ENCODE assay signal across 11 mouse cellular contexts in genomic region chr6:137542231-137543152, GRCm38 (mm10).
A peak's percentile ranks its signal among the peaks of the same experiment; 100 is the strongest.
DNase-seq lines count a peak whose midpoint lies in the region; ATAC-seq and TF ChIP-seq lines count a peak whose summit lies in the region.
"Had no signal": no experiment of that assay in that cellular context is flagged by ENCODE, and none has a peak within 500 bp of the region (broad histone marks: within the 10 kb centered on the region; RNA-seq: fewer than 3 reads in every experiment).

No protein-coding gene starts in this region.

- H3K9ac ChIP-seq in embryonic facial prominence, embryonic 14.5 days (ENCODE audit: low read depth, low read length) = 0 out of 2 replicates have a peak overlapping the region, but pooled peaks have one; percentile 3
- H3K9ac ChIP-seq in hindbrain, postnatal 0 days (replicated peaks; ENCODE audit: low read length) = no peak overlapping the region
- H3K9ac ChIP-seq in neural tube, embryonic 14.5 days (replicated peaks; ENCODE audit: low read depth, low read length) = no peak overlapping the region
- H3K9ac ChIP-seq: liver, embryonic 15.5 days had no signal

- TF ChIP-seq CTCF in layer of hippocampus, adult 2 months (conservative IDR thresholded peaks at IDR 0.05) = no peak
- TF ChIP-seq CTCF in hindbrain, postnatal 0 days (IDR thresholded peaks at IDR 0.05; ENCODE audit: low read depth) = no peak

- H3K9me3 ChIP-seq in embryonic facial prominence, embryonic 14.5 days (ENCODE audit: control insufficient read depth, low read length) = no peaks in the 10 kb centered on the region
- no peaks in the 10 kb centered on the region for H3K9me3 ChIP-seq in hindbrain, postnatal 0 days (ENCODE audit: low read length)
- no peaks in the 10 kb centered on the region for H3K9me3 ChIP-seq in neural tube, embryonic 14.5 days (ENCODE audit: control insufficient read depth, low read length)
- H3K9me3 ChIP-seq: liver, embryonic 15.5 days had no signal

- DNase-seq in layer of hippocampus, adult 2 months (ENCODE audit: low spot score in 2 of 2) = peak in 1 of 2 experiments; percentile 24
- DNase-seq in layer of hippocampus, adult 9-10 months (ENCODE audit: low spot score) = no peak
- peak; percentile 86 for DNase-seq in embryonic facial prominence, embryonic 14.5 days (ENCODE audit: low spot score)
- peak; percentile 72 for DNase-seq in hindbrain, postnatal 0 days (ENCODE audit: low spot score)
- DNase-seq in kidney, adult 11 months = no peak
- no peak for DNase-seq in right cerebral cortex, adult 2 months (ENCODE audit: low spot score in 2 of 2)
- no peak for DNase-seq in adipocyte (ENCODE audit: low spot score)
- DNase-seq: kidney, adult 18-20 months had no signal

- ATAC-seq in embryonic facial prominence, embryonic 14.5 days (ENCODE audit: low read depth) = peak; percentile 47
- ATAC-seq in hindbrain, postnatal 0 days = peak; percentile 73
- peak; percentile 58; the same call in 1 of the 2 replicates for ATAC-seq in neural tube, embryonic 14.5 days (ENCODE audit: low read depth)
- ATAC-seq: Patski had no signal

- H3K27ac ChIP-seq in layer of hippocampus, adult 2 months = peak overlapping the region; percentile 68
- H3K27ac ChIP-seq in embryonic facial prominence, embryonic 14.5 days (replicated peaks; ENCODE audit: low read depth, low read length) = peak overlapping the region; percentile 67
- H3K27ac ChIP-seq in hindbrain, postnatal 0 days = peak overlapping the region; percentile 60
- no peak overlapping the region for H3K27ac ChIP-seq in neural tube, embryonic 14.5 days (ENCODE audit: low read depth, low read length)
- H3K27ac ChIP-seq: liver, embryonic 15.5 days had no signal

- no peaks in the 10 kb centered on the region for H3K36me3 ChIP-seq in embryonic facial prominence, embryonic 14.5 days (ENCODE audit: control insufficient read depth, insufficient read depth, low read length)
- no peaks in the 10 kb centered on the region for H3K36me3 ChIP-seq in hindbrain, postnatal 0 days (ENCODE audit: insufficient read depth, low read length)
- no peaks in the 10 kb centered on the region for H3K36me3 ChIP-seq in neural tube, embryonic 14.5 days (ENCODE audit: control insufficient read depth, insufficient read depth, low read length)
- H3K36me3 ChIP-seq: liver, embryonic 15.5 days had no signal

- H3K4me2 ChIP-seq in embryonic facial prominence, embryonic 14.5 days (ENCODE audit: low read depth, low read length) = peak overlapping the region; percentile 41
- no peak overlapping the region for H3K4me2 ChIP-seq in hindbrain, postnatal 0 days (ENCODE audit: low read depth, low read length)
- H3K4me2 ChIP-seq in neural tube, embryonic 14.5 days (ENCODE audit: low read depth, low read length) = no peak overlapping the region

- H3K4me1 ChIP-seq in embryonic facial prominence, embryonic 14.5 days (ENCODE audit: control insufficient read depth, insufficient read depth, low read length) = peaks cover 22% of the 10 kb centered on the region
- peaks cover 6% of the 10 kb centered on the region; the same call in 1 of the 2 replicates for H3K4me1 ChIP-seq in hindbrain, postnatal 0 days (ENCODE audit: insufficient read depth, low read length)
- H3K4me1 ChIP-seq in neural tube, embryonic 14.5 days (ENCODE audit: control insufficient read depth, insufficient read depth, low read length) = no peaks in the 10 kb centered on the region

- 7% methylated on average over 10 of the region's 10 CpGs for WGBS in embryonic facial prominence, embryonic 14.5 days
- 6% methylated on average over 10 of the region's 10 CpGs for WGBS in hindbrain, postnatal 0 days
- WGBS in neural tube, embryonic 14.5 days = 12% methylated on average over 10 of the region's 10 CpGs

- no peak overlapping the region for H3K4me3 ChIP-seq in layer of hippocampus, adult 2 months
- H3K4me3 ChIP-seq in embryonic facial prominence, embryonic 14.5 days (ENCODE audit: low read depth, low read length) = no peak overlapping the region
- no peak overlapping the region for H3K4me3 ChIP-seq in hindbrain, postnatal 0 days (ENCODE audit: low read length)
- no peak overlapping the region for H3K4me3 ChIP-seq in neural tube, embryonic 14.5 days (ENCODE audit: low read depth, low read length)
- H3K4me3 ChIP-seq: liver, embryonic 15.5 days had no signal

- no peaks in the 10 kb centered on the region for H3K27me3 ChIP-seq in embryonic facial prominence, embryonic 14.5 days (replicated peaks; ENCODE audit: control insufficient read depth, insufficient read depth, low read length)
- H3K27me3 ChIP-seq in hindbrain, postnatal 0 days (ENCODE audit: insufficient read depth, low read length) = no peaks in the 10 kb centered on the region
- no peaks in the 10 kb centered on the region for H3K27me3 ChIP-seq in neural tube, embryonic 14.5 days (ENCODE audit: control insufficient read depth, insufficient read depth, low read length)
- H3K27me3 ChIP-seq: liver, embryonic 15.5 days; Patski had no signal

Comparison
In these comparisons a context has a peak if more than half of its experiments do, and no peak if none do; other contexts are left out.
1. DNase-seq: peak in embryonic facial prominence, embryonic 14.5 days (single experiment) and hindbrain, postnatal 0 days (single experiment); none in layer of hippocampus, adult 9-10 months (single experiment), kidney, adult 11 months (single experiment), right cerebral cortex, adult 2 months (0 of 2) and adipocyte (single experiment).
2. Peak in every context shown above with its lines, with median percentiles within 50 percentile points of each other: ATAC-seq.